Mouse (Mus musculus): ENCODE results near the gene Gstp2.

DNA sequence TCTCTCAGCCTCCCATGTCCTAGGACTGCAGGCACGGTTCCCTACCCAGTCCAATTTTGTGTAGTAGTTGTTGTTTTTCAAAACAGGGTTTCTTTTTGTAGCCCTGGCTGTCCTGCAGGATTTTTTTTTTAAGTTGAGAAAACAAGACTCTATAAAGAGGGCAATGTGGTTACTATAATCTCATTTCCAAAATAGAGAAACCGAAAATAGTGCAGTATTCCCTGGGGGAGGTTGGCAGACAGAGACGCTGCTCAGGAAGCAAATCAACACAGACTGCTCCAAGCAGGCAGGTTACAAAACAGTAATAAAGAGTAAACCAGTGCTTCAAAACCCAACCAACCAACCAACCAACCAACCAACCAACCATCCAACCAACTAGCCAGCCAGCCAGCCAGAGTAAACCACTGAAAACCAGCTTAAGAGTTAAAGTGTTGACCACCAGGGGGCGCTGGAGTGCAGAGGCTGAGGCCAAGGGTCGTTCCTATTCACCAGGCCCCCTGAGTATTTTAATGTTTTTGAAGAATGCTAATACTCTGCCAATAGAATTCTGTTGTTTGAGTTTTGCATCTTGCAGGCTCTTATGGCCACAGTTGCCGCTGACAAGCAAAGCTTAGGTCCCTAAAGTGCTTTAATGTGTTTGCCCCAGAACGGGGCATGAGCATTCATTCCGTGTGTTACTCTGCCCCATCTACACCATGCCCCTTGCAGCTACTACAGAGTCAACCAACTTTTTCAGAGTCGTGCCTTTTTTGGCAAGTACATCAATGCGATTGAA, 6.1 kb upstream of the Gstp2 start:
- TF ChIP-seq EP300 (IDR thresholded peaks at IDR 0.05) (no peak), CTCF (IDR thresholded peaks at IDR 0.05) (peak; percentile 90)
